Mouse (Mus musculus) forelimb bud, embryonic 11.5 days (tissue): ENCODE data around the gene Mfap3.

Experiments
- DNase-seq: peaks from one replicate; pipeline ENCODE4 v3.0.0-alpha.2; 2012; ENCODE audit warnings: low read depth, low spot score

The Mfap3 gene

DNA sequence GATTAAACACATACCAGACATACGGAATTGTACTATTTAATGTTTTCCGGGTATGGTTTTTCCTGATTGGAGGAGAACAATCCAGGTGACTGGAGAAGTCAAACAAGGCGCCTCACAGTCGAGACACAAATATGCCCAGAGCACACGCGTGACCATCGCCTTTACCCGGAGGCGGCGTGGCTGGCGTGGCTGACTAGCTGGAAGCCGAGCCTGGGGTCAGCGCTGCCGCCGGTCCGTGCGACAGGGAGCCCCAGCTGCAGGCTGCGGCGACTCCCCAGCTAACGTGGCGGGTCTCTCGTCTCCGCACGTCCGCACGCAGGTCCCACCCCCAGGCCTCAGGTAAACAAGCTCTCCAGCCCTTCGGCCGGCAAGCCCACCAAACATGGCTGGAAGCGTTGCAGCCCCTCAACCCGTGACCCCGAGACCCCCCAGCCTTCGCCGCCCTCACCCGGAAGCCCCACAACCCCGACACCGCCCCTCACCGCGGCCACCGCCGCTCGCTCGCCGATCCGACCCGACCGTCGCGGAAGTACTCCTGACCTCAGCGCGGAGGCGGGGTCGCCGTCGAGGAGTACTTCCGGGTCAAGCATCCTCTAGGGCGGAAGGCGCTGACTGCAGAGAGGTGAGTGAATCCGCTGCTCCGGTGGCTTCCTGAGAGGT lies at the start of gene Mfap3, which contains the start of gene Fam114a2:
Gene Mfap3 (plus strand): TSS at position 574 of the 660 bp plus-strand sequence.
Gene Fam114a2 (minus strand): TSS at position 527 of the 660 bp plus-strand sequence.
- DNase-seq, result peak; percentile 91

DNA sequence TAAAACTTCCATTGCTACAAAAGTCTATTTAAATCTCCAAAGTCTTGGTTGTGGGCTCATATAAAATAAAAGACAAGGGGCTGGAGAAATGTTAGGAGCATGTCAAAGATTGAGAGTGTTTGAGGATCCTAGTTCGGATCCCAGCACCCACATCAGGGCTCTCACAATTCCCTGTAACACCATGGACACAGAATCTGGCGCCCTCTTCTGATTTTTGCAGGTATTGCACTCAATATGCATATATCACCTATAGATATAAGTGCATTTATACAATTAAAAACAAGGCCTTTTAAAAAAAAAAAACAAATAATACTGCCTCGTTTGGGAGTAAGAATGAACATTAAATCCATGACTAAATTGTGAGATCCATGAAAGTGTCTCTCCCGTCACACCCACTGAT lies 49.8 kb upstream of the Mfap3 start:
- DNase-seq, result no peak

DNA sequence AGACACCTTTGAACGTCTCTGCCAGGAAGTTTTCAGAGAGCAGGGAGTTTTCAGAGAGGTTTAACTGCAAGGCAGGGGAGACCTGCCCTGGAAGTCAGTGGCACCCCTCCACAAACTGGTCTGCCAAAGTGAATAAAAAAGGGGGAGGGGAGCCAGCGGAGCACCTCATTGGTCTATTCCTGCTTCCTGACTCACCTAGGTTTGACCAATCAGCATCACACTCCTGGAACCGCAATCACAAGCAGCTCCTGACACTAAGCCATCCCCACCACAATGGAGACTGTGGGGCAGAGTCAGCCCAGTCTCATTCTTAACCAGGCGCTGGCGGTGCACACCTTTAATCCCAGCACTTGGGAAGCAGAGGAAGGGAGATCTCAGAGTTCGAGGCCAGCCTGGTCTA lies 48.4 kb upstream of the Mfap3 start:
- no peak for DNase-seq

DNA sequence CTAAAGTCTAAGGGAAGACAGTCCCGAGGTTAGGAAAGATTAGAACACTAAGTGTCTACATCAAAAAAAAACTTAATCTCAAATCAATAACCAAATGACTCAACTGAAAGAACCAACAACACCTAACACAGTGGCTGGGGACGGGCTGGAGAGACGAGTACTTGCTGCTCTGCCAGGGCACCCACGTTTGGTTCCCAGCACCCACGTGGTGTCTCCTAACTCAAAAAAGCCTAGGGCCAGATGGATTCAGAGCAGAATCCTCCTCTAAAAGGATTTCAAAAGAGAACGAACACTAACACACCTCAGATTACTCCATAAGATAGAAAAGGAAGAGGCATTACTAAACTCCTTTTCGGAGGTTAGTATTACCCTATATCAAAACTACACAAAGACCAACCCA lies 47.5 kb upstream of the Mfap3 start:
- DNase-seq, result no peak

DNA sequence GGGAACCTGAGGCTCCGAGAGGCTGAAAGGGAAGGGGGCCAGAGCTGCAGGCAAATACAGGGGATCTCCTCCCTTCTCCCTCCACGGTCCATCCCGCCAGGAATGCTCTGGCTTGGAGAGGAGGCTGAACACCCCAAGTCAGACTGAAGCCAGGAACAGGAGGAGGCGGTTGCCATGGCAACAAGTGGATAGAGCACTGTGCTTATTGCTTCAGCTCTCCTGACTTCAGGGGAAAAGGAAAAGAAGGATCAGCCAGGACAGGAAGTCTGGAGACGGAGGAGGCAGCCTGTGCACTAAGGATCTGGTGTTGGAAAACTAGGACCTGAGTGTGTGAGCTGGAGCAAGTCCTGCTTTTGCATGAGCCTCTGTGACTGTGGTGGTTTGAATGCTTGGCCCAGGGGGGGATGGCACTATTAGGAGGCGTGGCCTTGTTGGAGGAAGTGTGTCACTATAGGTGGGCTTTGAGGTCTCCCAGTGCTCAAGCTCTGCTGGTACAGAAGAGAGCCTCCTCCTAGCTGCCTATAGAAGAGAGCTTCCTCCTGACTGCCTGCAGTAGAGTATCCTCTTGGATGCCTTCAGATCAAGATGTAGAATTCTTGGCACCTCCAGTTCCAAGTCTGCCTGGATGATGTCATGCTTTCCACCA lies 44.0 kb upstream of the Mfap3 start:
- DNase-seq, result peak; percentile 21

DNA sequence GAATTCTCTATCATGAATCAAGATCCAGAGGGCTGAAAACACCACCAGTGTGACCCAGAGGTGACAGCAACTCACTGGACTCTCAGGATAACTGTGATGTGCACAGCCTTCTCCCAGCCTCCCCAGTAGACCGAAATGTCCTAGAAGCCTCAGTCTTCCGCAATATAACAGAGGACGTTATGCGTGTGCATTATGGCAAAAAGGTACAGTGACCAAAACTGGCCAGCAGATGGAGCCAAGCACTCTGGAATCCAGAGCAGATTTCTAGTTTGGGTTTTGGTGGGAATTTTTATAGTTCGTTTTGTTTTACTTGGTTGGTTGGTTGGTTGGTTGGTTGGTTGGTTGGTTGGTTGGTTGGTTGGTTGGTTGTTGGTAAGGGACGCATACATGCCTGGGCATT lies 43.3 kb upstream of the Mfap3 start:
- DNase-seq, result peak; percentile 47

DNA sequence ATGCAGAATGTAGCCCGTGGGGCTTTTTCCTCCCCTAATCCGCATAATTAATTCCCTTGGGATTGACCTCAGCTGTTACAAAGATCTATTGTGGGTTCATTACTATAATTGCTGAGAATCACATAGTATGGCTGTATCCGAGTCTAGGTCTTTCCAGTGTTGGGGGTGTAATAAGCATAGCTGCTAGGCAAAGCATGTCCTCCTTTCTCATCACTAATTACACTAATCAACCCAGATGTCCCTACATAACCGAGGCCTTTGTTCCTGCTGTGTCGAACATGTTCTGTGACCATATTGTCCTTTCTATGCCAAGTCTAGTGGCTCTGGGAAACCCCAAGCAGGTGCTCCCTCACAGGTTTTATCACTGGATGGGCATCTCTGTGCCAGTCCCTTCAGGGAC lies 40.4 kb upstream of the Mfap3 start:
- no peak for DNase-seq

DNA sequence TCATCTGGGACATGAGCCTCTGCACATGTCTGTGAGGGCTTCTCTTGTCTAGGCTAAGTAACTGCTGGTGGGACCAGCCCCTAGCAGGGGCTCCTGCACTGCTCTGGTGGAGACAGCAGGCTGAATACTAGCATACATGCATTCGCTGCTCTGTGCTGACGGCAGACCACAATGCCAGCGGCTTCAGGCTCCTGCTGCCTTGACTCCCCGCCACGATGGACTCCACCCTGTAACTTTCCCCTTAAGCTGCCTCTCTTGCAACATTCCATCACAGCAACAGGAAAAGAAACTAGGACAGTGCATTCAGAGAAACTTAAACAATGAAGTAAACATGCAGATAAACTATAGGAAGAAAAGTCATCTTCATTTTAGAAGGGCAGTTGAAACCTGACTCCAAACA lies 30.0 kb upstream of the Mfap3 start:
- no peak for DNase-seq

DNA sequence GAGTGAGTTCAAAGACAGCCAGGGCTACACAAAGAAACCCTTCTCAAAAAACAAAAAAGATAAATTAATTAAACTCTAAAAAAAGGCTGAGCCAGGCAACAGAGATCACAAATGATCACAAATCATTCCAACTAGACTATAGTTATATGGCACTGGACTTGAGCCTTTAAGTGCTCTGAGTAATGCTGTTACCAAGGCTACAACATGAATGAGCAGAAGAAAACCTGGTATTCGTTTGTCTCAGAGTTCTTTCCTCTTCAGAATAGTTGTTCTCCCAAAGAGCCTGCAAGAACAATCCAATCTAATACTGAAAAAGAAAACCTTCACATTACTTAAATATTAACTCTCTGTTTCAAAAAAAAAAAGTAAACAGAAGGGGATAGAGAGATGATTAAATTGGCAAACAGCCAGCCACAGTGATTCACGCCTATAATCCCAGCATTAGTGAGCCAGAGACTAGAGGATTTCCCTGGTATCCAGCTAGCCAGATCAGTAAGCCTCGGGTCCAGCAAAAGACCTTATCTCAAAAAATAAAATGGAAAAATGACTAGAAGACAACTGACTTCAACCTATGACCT lies 21.9 kb upstream of the Mfap3 start:
- no peak for DNase-seq

DNA sequence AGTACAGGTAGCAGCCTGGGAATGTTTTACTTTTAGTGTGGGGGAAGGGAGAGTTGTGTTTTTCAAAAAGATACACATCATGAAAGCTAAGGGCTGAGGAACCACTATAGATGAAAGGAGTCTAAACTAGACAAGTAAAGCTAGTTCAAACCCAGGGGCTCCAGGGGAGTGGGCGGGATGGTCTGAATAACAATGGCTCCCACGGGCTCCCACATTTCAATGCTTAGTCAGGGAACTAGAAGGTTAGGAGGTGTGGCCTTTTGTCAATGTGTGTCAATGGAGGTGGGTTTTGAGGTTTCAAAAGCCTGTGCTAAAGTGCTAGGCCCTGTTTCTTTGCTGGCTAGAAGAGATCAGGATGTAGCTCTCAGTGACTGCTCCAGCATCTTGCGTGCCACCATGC lies 20.8 kb upstream of the Mfap3 start:
- DNase-seq, result no peak

DNA sequence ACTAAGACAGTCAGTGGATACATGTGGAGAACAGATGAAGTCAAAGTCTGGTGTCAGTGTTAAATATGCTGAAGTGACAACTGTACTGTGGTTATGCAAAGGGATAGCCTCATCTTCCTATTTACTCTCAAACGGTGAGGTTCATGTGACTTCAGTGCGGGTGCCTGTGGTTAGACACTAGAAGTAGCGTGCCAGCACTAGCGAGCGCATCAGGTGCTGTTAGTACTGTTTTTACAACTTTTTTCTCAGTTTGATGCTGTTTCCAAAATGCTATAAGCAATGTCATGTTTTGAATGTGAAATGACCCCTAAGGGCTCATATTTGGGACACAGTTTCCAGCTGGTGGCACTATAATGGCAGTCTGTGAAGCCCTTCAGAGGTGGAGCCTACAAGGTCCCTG lies 20.2 kb upstream of the Mfap3 start:
- no peak for DNase-seq

DNA sequence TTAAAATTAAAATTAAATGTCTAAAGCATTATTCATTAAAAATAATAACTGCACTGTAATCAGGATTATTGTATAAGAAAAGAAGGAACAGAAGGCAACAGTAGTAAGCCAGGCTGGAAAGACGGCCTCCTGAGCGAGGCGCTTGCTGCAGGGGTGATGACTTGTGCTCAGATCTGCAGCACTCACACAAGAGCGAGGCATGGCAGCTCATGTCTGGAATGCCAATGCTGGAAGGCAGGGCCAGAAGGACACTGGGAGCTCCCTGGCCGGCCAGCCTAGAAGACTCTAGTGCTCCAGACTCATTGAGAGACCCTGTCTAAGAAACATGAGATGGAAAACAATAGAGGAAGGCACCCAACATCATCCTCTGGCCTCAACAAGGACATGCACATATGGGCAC lies 15.3 kb upstream of the Mfap3 start:
- no peak for DNase-seq

DNA sequence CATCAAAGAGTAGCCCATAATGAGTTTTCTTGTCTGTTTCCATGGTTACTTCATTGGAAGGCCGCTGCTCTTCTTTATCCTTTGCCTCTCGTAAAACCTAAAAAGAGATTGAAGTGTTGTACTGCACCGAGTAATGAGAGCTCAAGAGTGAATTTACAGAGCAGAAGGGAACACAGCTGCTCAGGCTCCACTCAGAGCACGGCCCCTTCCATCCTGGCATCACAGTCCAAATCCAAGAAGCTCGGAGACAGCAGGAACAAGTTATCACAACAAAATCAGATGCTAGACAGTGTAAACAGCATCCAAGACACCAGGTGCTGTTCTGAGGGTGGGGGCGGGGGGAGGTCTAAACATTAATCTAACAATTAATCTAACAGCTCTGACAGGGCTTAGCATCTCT lies 11.6 kb upstream of the Mfap3 start:
- DNase-seq, result no peak

DNA sequence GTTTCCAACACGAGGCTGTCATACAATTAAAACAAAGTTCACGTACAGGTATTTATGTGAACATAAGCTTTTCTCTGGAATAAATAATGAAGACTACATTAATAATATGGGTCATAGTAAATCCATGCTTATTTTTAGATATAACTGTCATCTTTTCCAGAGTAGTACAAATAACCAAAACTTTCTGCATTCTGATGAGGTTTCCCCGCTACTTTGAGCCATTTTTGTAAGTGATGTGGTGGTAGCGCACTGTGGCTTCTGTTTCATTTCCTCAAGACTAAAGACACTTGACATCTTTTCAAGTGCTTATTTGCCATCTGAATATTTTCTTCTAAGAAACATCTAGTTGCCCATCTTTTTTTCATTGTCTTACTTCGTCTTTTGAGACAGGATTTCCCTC lies 3.2 kb upstream of the Mfap3 start:
- no peak for DNase-seq

DNA sequence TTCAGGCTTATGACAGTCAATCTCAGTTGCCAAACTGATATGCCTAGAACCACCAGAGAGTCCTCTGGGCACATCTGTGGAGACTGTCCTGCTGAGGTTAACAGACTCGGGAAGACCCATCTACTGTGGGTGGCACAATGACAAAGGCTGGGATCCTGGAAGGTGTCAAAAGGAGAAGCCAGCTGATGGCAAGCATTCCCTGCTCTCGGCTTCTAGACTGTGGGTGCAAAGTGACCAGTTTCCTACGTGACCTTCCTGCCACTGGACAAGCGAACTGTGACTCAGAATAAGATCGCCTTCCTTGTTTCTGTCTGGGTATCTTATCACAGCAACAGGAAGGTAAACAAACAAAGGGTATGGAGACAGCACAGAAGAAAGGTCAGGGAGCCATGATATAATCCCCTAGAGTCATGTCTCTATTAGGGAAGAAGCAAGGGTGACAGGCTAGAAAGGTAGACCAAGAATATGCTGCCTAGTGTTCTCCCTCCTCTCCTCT lies 1.5 kb upstream of the Mfap3 start:
- no peak for DNase-seq

DNA sequence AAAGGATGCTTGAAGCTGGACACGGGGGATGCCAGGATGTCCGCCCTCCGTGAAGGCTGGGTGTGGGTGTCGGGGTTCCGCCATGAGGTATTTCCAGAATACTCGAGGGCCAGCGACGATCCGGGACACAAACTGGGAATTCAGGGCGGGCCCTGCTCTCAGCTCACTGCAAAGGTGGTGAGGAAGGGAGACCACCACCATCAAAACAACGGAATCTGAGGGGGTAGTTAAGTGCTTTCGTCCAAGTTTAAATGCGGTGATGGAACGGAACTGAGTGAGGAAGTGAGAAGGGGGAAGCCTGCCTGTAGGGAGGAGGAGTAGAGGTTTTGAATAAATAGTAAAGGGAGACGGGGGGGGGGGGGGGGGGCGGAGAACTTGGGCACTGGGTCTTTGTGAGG lies 286 bp downstream of the Mfap3 start:
- no peak for DNase-seq

DNA sequence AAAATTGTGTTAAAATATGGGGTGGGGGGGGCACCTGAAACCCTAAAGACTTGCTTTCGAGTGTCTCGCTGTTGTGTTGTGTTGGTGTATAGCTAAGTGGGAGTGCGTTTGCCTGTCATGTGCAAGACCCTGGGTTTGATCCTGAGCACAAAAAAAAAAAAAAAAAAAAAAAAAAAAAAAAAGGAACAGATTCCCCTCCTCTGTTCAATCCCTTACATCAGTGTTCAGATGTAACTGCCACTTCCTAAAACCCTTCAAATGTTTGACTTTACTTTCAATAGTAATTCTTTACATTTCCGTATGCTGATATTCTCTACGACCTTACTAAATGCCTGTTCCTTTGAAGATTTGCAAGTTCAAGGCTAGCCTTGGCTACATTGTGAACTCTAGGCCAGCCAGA lies 840 bp downstream of the Mfap3 start:
- no peak for DNase-seq

DNA sequence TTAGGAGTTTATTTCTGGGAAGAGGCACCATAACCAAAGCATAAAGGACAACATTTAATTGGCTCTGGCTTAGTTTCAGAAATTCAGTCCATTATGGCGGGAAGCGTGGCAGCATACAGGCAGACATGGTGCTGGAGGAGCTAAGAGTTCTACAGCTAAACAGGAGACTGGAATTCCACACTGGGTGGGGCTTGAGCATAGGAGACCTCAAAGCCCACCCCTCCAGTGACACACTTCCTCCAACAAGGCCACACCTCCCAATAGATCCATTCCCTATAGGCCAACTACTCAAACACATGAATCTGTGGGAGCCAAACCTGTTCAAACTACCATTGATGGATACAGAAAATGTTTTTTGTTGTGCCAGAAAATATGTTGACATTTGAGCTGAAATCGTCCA lies 2.7 kb downstream of the Mfap3 start:
- DNase-seq, result no peak

DNA sequence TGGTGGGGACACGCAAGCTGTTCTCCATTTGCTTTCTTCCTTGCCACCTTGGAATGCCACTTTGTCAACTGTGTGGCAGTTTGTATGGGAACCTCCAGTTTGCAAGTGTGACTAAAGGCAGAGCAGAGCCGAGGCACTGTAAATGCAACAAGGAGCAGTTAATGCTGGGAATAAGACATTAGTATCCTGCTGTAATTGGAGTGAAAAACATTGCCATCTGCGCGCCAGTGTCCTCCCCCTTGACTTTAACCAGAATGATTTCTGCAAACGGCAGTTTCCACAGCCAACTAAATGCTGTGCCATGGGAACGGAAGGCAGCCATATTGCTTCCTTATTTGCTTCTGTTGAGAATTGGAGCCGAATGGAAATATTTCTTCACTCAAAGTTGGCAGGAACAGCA lies 3.6 kb downstream of the Mfap3 start:
- no peak for DNase-seq

DNA sequence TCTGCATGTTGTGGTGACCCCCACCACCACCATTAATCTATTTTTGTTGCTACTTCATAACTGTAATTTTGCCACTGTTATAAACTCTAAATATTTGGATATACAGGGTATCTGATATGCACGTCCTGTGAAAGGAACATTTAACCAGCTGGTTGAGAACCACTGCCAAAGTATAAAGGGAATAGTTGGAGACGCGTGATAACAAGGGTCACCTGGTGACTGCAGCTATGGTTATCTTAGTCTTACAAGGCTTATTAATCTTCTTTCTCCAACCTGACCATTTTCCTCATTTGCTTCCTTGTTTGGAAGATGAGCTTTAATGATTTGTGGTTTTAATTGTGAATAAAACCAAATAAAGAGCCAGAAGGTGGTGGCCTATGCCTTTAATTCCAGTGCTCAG lies 5.0 kb downstream of the Mfap3 start:
- DNase-seq, result no peak

DNA sequence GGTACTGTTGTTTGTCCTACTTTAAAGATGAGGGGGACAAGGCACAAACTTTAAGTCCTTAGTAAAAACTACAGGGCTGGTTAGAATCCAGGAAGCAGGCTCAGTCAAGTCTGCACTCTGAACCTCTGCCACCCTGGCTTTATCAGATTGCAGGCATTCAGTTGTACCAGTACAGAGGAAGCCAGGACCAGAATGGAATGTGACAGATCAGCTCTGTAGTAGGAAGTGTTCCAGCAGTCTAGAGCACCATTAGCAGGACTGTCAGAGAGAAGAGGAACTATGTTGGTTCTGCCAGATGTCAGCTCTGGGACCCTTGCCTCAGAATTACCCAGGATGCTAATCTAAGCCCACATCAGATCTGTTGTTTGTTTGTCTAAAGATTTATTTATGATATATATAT lies 6.1 kb downstream of the Mfap3 start:
- DNase-seq, result no peak

DNA sequence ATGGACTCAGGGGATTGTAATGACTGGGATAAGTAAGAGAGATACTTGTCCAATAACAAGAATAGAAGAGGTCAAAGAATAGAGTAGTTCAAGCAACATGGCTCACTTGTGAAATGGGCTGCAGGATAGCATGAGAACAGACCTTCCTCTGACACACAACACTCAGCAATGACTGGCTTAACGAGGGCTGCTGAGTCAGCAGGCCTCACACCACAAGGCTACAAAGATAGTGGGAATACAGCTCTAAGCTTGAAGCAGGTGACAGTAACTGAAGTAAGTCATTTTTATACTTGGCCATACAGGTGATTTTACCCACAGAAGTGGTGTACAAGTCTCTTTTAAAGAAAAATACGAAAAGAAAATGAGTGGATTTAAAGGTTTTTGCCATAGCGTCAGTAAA lies 7.4 kb downstream of the Mfap3 start:
- DNase-seq, result no peak

DNA sequence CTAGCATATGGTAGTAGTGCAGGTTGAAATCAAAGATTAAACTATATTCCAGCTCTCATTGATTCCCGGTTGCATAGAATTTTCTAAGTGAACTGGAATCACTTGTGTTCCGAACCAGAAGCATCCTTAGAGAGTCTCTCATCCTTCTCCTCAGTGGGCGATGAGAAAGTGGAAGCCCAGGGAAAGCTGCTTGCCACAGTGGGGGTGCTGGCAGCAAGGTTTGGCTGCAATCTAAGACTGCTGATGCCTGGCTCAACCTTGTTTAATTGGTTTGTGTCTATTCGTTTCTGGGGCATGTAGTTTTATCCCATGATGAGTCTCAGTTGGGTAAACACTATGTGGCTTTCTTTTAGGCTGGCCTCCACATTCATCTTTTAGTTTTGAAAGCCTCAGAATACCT lies 9.0 kb downstream of the Mfap3 start:
- DNase-seq, result no peak
